Mouse (Mus musculus) CH12.LX (cell line): ENCODE data around the gene Mrtfa. TPM values are rescaled to one million over a fixed set of nuclear protein-coding genes. Genes with fewer than 3 reads are reported as not detected.

Experiments
- DNase-seq: peaks from one replicate; pipeline ENCODE4 v3.0.0-alpha.2; 2013; ENCODE audit errors: extremely low read depth
- H3K27ac ChIP-seq: 2 replicates; pipeline ENCODE4 v1.5.1; 2012; ENCODE audit warnings: low read depth, mild to moderate bottlenecking, control low read depth, moderate library complexity; ENCODE audit not compliant: insufficient read depth
- H3K27me3 ChIP-seq: replicated peaks from 2 replicates; pipeline ENCODE3; 2012; ENCODE audit warnings: inconsistent platforms
- H3K36me3 ChIP-seq, 2 experiments: replicated peaks in 1 of 2; 2 replicates each; pipeline versions ENCODE3 to v1.6.1; 2012; ENCODE audit warnings: inconsistent platforms in 1 of 2, low read length in 1 of 2, mild to moderate bottlenecking in 1 of 2, mixed read lengths in 1 of 2, moderate library complexity in 1 of 2; ENCODE audit not compliant: control insufficient read depth in 1 of 2, insufficient read depth in 1 of 2
- H3K4me1 ChIP-seq, 2 experiments: 2 replicates each; pipeline ENCODE4 v1.6.1; 2012; ENCODE audit warnings: inconsistent platforms in 1 of 2, moderate library complexity in 1 of 2; ENCODE audit not compliant: insufficient read depth in 2 of 2, control insufficient read depth in 1 of 2
- H3K4me2 ChIP-seq: 2 replicates; pipeline ENCODE4 v1.6.1; 2012; ENCODE audit warnings: low read depth, mild to moderate bottlenecking, control low read depth; ENCODE audit not compliant: poor library complexity, insufficient read depth, severe bottlenecking
- H3K4me3 ChIP-seq, 3 experiments: fragments of 150-350 bp in 1 of 3; sonication (generic) in 1 of 3; replicated peaks in 1 of 3; 2 replicates each; pipeline versions ENCODE3 to v1.5.1; 2011 to 2012; ENCODE audit warnings: low read depth in 2 of 3, low read length in 2 of 3, mild to moderate bottlenecking in 2 of 3, moderate library complexity in 2 of 3, control low read depth in 1 of 3, improper control_type of control experiment in 1 of 3, inconsistent platforms in 1 of 3, mixed read lengths in 1 of 3; ENCODE audit not compliant: poor library complexity in 1 of 3
- H3K79me2 ChIP-seq: replicated peaks from 2 replicates; pipeline ENCODE4 v1.6.1; 2012; ENCODE audit warnings: mild to moderate bottlenecking, moderate library complexity; ENCODE audit not compliant: control insufficient read depth, poor library complexity, insufficient read depth, severe bottlenecking; ENCODE audit errors: extremely low read depth
- H3K9ac ChIP-seq: 2 replicates; pipeline ENCODE4 v1.6.1; 2012; ENCODE audit warnings: low read depth, mild to moderate bottlenecking, control low read depth, moderate library complexity; ENCODE audit not compliant: insufficient read depth
- H3K9me3 ChIP-seq: replicated peaks from 2 replicates; pipeline ENCODE3; 2012; ENCODE audit warnings: low read length, inconsistent platforms, mixed read lengths
- CHD2 ChIP-seq: IDR thresholded peaks from 2 replicates; pipeline ENCODE4 v1.6.1; 2011; ENCODE audit warnings: low read length, improper control_type of control experiment
- CTCF ChIP-seq, 2 experiments: IDR thresholded peaks in 1 of 2; conservative IDR thresholded peaks in 1 of 2; 2 replicates each; pipeline ENCODE4 v1.5.1; 2011 to 2012; ENCODE audit warnings: low read depth in 2 of 2, low read length in 2 of 2, improper control_type of control experiment in 1 of 2, inconsistent platforms in 1 of 2, mild to moderate bottlenecking in 1 of 2, moderate library complexity in 1 of 2
- ETS1 ChIP-seq: conservative IDR thresholded peaks from 2 replicates; pipeline ENCODE4 v1.6.1; 2012; ENCODE audit warnings: low read depth, mild to moderate bottlenecking, inconsistent platforms, low read length, improper control_type of control experiment, moderate library complexity
- MAZ ChIP-seq: IDR thresholded peaks from 2 replicates; pipeline ENCODE4 v1.6.1; 2012; ENCODE audit warnings: low read depth, mild to moderate bottlenecking, inconsistent platforms, low read length, improper control_type of control experiment, moderate library complexity
- MEF2A ChIP-seq: IDR thresholded peaks from 2 replicates; pipeline ENCODE4 v1.6.1; 2014; ENCODE audit warnings: low read depth, mild to moderate bottlenecking, inconsistent platforms, low read length, improper control_type of control experiment, borderline replicate concordance
- MYC ChIP-seq: IDR thresholded peaks from 2 replicates; pipeline ENCODE4 v1.6.1; 2011; ENCODE audit warnings: low read depth, mild to moderate bottlenecking, improper control_type of control experiment, low read length
- RAD21 ChIP-seq: IDR thresholded peaks from 2 replicates; pipeline ENCODE4 v1.6.1; 2011; ENCODE audit warnings: low read depth, mild to moderate bottlenecking, low read length, improper control_type of control experiment, moderate library complexity
- SMC3 ChIP-seq: IDR thresholded peaks from 2 replicates; pipeline ENCODE4 v1.6.1; 2011; ENCODE audit warnings: low read depth, low read length, improper control_type of control experiment
- USF1 ChIP-seq: IDR thresholded peaks from 2 replicates; pipeline ENCODE4 v1.6.1; 2014; ENCODE audit warnings: low read depth, mild to moderate bottlenecking, inconsistent platforms, low read length, improper control_type of control experiment
- USF2 ChIP-seq: conservative IDR thresholded peaks from 2 replicates; pipeline ENCODE4 v1.6.1; 2011; ENCODE audit warnings: low read depth, low read length, improper control_type of control experiment
- ZNF384 ChIP-seq: IDR thresholded peaks from 2 replicates; pipeline ENCODE4 v1.6.1; 2012; ENCODE audit warnings: low read depth, low read length, improper control_type of control experiment, inconsistent platforms
- dilution Hi-C: fragments of 300-500 bp; cut with MboI; formaldehyde crosslinking; loops from 2 replicates; pipeline ENCODE4 v1.14.3; 2020; ENCODE audit warnings: low sequenced_read_pairs; ENCODE audit not compliant: extremely low pct_unique_long_range_greater_than_20kb, extremely low pct_ligation_motif_present
- in situ Hi-C: fragments of 300-500 bp; cut with MboI; formaldehyde crosslinking; loops from 3 replicates; pipeline ENCODE4 v1.14.3; 2019; ENCODE audit warnings: low sequenced_read_pairs, low pct_ligation_motif_present, low pct_unique_long_range_greater_than_20kb, mixed read lengths
- polyA plus RNA-seq: library from polyadenylated mRNA; unstranded; fragments of >175 nt; gene quantifications from 2 replicates; pipeline ENCODE4 v1.2.1, GENCODE M21; 2012; ENCODE audit warnings: low read depth; ENCODE audit not compliant: insufficient read length
- total RNA-seq, 2 experiments: library from RNA; depleted of rRNA; stranded (reverse); fragments of 300-350 nt in 1 of 2; fragments of >200 nt in 1 of 2; gene quantifications; 2 replicates each; pipeline ENCODE4 v1.2.3; 2012 to 2014

Gene Mrtfa
- total and polyA plus RNA-seq, 3 experiments, result 4.6 to 23.2 (median 8.2) TPM

DNA sequence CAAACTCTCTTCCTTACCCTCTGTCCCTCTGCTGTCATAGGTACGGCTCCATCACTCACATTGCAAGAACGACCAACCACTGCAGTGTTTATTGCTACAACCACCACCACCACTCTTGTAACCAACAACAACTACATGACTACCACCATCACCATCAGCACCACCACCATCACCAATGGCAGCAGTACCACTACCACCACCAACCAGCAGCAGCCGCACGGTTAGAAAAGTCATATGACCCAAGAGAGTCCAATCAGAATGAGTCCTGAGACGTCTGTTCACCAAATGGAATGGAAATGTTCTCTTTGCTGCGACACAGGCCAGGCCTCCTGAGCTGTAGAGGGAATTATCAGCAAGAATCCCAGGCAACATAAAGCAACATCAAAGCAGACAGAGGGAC is 4.2 kb upstream of the Mrtfa start:
- H3K4me3 ChIP-seq, result no peak overlapping the region
- H3K9ac ChIP-seq, result no peak overlapping the region
- no peak overlapping the region for H3K4me2 ChIP-seq
- H3K27me3 ChIP-seq, result no peaks in the 10 kb centered on the region
- H3K36me3 ChIP-seq, result no peaks in the 10 kb centered on the region
- H3K27ac ChIP-seq, result no peak overlapping the region
- TF ChIP-seq RAD21 (no peak), CHD2 (no peak), MEF2A (no peak), ZNF384 (no peak)
- peaks cover 3% of the 10 kb centered on the region for H3K9me3 ChIP-seq
- dilution Hi-C loops, result no loop called here
- in situ Hi-C loops, result loop anchor here (5.0 to 25.0 kb wide), 3 partner anchors 37 to 482 kb away; partner anchors contain the start of gene Tnrc6b
- DNase-seq, result no peak
- H3K4me1 ChIP-seq, result peaks cover 10 to 38% of the 10 kb centered on the region in 2 experiments; a peak in 3 of 4 replicates
- H3K79me2 ChIP-seq, result no peaks in the 10 kb centered on the region

DNA sequence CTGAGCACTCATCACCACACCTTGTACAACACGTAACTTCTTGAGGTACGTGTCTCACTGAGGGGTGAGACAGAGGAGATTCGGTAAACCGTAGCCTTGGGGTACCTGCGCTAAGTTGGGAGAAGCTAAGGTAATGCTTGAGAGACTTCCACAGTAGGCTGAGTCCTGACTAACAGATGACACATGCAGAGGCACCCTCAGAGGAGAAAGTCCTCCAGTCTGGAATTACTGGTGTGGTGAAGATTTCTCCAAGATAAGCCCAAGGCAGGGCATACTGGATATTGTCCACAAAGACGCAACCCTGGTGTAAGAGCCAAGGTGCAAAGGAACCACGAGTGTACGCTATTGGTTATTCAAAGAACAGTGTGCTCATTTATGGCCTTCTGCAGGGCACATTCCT is 2.3 kb upstream of the Mrtfa start:
- no peaks in the 10 kb centered on the region for H3K27me3 ChIP-seq
- no peak for DNase-seq
- H3K4me3 ChIP-seq, result no peak overlapping the region
- H3K79me2 ChIP-seq, result no peaks in the 10 kb centered on the region; the same call in none of the 2 replicates
- dilution Hi-C loops (no loop called here), in situ Hi-C loops (loop anchor here (25.0 kb wide), 1 partner anchor 481 kb away; the partner anchor contains the start of gene Tnrc6b)
- H3K27ac ChIP-seq, result no peak overlapping the region
- no peak overlapping the region for H3K9ac ChIP-seq
- peaks cover 0 to 4% of the 10 kb centered on the region in 2 experiments for H3K36me3 ChIP-seq
- no peaks in the 10 kb centered on the region for H3K9me3 ChIP-seq
- no peak overlapping the region for H3K4me2 ChIP-seq
- peaks cover 10 to 42% of the 10 kb centered on the region in 2 experiments; a peak in 3 of 4 replicates for H3K4me1 ChIP-seq
- no peak for TF ChIP-seq ZNF384
- no peak for TF ChIP-seq MYC
- TF ChIP-seq USF2, result no peak

DNA sequence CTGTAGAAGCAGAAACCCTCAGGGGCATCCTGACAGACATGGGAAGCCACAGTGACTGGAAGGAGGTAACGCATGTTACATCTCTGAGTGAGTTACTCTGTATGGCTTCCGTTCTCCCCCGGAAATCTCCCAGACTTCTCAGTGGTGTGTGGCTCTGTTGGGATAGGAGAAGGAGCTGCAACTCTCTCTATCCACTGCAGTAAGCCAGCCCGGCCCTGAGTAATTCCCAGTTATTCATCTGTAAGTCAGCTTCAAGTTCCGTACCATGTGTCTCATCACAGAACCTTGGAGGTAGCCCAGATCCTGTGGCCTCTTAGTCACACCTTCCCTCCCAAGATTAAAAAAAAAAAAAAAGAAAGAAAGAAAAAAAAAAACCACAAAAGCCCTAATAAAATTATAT is 1.8 kb upstream of the Mrtfa start:
- H3K4me3 ChIP-seq, result no peak overlapping the region
- H3K27me3 ChIP-seq, result no peaks in the 10 kb centered on the region
- H3K4me2 ChIP-seq, result no peak overlapping the region
- peaks cover 10 to 42% of the 10 kb centered on the region in 2 experiments; a peak in 3 of 4 replicates for H3K4me1 ChIP-seq
- dilution Hi-C loops (no loop called here), in situ Hi-C loops (loop anchor here (25.0 kb wide), 1 partner anchor 480 kb away; the partner anchor contains the start of gene Tnrc6b)
- no peaks in the 10 kb centered on the region; the same call in none of the 2 replicates for H3K79me2 ChIP-seq
- TF ChIP-seq USF1 (no peak), SMC3 (no peak), MAZ (no peak), MEF2A (no peak), CTCF (conservative IDR thresholded peaks at IDR 0.05 in 1 of 2, IDR thresholded peaks at IDR 0.05 in 1 of 2; ENCODE audit: low read depth in 2 of 2, low read length in 2 of 2) (no peak), ETS1 (no peak)
- no peak overlapping the region for H3K27ac ChIP-seq
- no peaks in the 10 kb centered on the region for H3K9me3 ChIP-seq
- H3K9ac ChIP-seq, result no peak overlapping the region
- H3K36me3 ChIP-seq, result peaks cover 0 to 10% of the 10 kb centered on the region in 2 experiments
- DNase-seq, result no peak
